Mouse (Mus musculus) MEL (cell line): ENCODE measurements around the gene Bad. TPM values are rescaled to one million over a fixed set of nuclear protein-coding genes. Genes with fewer than 3 reads are reported as not detected.

Experiments used
- DNase-seq: peaks from one replicate; pipeline ENCODE4 v3.0.0; 2011; ENCODE audit warnings: low read depth, low spot score
- H3K27ac ChIP-seq: 2 replicates; pipeline ENCODE4 v1.5.1; 2012; ENCODE audit warnings: low read depth, mild to moderate bottlenecking, control low read depth, low read length, moderate library complexity; ENCODE audit not compliant: control insufficient read depth
- H3K27me3 ChIP-seq, 2 experiments: fragments of 150-350 bp in 1 of 2; sonication (generic) in 1 of 2; 2 replicates each; pipeline ENCODE4 v1.6.1; 2012; ENCODE audit warnings: low read length in 2 of 2, mild to moderate bottlenecking in 2 of 2, improper control_type of control experiment in 1 of 2, moderate library complexity in 1 of 2; ENCODE audit not compliant: insufficient read depth in 2 of 2, control insufficient read depth in 1 of 2
- H3K36me3 ChIP-seq, 2 experiments: 2 replicates each; pipeline ENCODE4 v1.6.1; 2012 to 2014; ENCODE audit warnings: low read length in 2 of 2, improper control_type of control experiment in 1 of 2, inconsistent platforms in 1 of 2, mild to moderate bottlenecking in 1 of 2; ENCODE audit not compliant: insufficient read depth in 2 of 2, control insufficient read depth in 1 of 2
- H3K4me1 ChIP-seq, 2 experiments: fragments of 150-350 bp in 1 of 2; sonication (generic) in 1 of 2; 2 replicates each; pipeline ENCODE4 v1.6.1; 2012; ENCODE audit warnings: low read length in 2 of 2, improper control_type of control experiment in 1 of 2, mild to moderate bottlenecking in 1 of 2; ENCODE audit not compliant: insufficient read depth in 2 of 2, control insufficient read depth in 1 of 2
- H3K4me3 ChIP-seq, 2 experiments: fragments of 150-350 bp in 1 of 2; sonication (generic) in 1 of 2; 2 replicates each; pipeline ENCODE4 v1.5.1; 2012; ENCODE audit warnings: low read depth in 2 of 2, low read length in 2 of 2, mild to moderate bottlenecking in 2 of 2, moderate library complexity in 2 of 2, control low read depth in 1 of 2, improper control_type of control experiment in 1 of 2; ENCODE audit not compliant: control insufficient read depth in 1 of 2, insufficient read depth in 1 of 2
- H3K79me2 ChIP-seq: 2 replicates; pipeline ENCODE4 v1.6.1; 2012; ENCODE audit warnings: mild to moderate bottlenecking, low read length, moderate library complexity; ENCODE audit not compliant: control insufficient read depth, poor library complexity, insufficient read depth
- H3K9ac ChIP-seq: 2 replicates; pipeline ENCODE4 v1.6.1; 2012; ENCODE audit warnings: low read depth, mild to moderate bottlenecking, control low read depth, low read length, moderate library complexity; ENCODE audit not compliant: control insufficient read depth, poor library complexity, severe bottlenecking
- H3K9me3 ChIP-seq: fragments of 150-350 bp; sonication (generic); replicated peaks from 2 replicates; pipeline ENCODE4 v1.6.1; 2012; ENCODE audit warnings: mild to moderate bottlenecking, low read length, improper control_type of control experiment, moderate library complexity; ENCODE audit not compliant: insufficient read depth
- BHLHE40 ChIP-seq: IDR thresholded peaks from 2 replicates; pipeline ENCODE4 v1.6.1; 2012; ENCODE audit warnings: low read depth, mild to moderate bottlenecking, inconsistent platforms, low read length, improper control_type of control experiment, borderline replicate concordance
- CHD1 ChIP-seq: IDR thresholded peaks from 2 replicates; pipeline ENCODE4 v1.6.1; 2012; ENCODE audit warnings: low read depth, mild to moderate bottlenecking, inconsistent platforms, low read length, improper control_type of control experiment
- CHD2 ChIP-seq: IDR thresholded peaks from 2 replicates; pipeline ENCODE4 v1.6.1; 2011; ENCODE audit warnings: low read length, improper control_type of control experiment
- E2F4 ChIP-seq: IDR thresholded peaks from 2 replicates; pipeline ENCODE4 v1.6.1; 2011; ENCODE audit warnings: low read depth, low read length, improper control_type of control experiment, borderline replicate concordance
- ELF1 ChIP-seq: IDR thresholded peaks from 2 replicates; pipeline ENCODE4 v1.6.1; 2014; ENCODE audit warnings: low read depth, mild to moderate bottlenecking, inconsistent platforms, low read length, improper control_type of control experiment, moderate library complexity
- EP300 ChIP-seq, 2 experiments: IDR thresholded peaks; 2 replicates each; pipeline ENCODE4 v1.6.1; 2011; ENCODE audit warnings: improper control_type of control experiment in 2 of 2, low read length in 2 of 2, low read depth in 1 of 2, mild to moderate bottlenecking in 1 of 2
- ETS1 ChIP-seq: IDR thresholded peaks from 2 replicates; pipeline ENCODE4 v1.6.1; 2012; ENCODE audit warnings: low read depth, mild to moderate bottlenecking, inconsistent platforms, low read length, improper control_type of control experiment, moderate library complexity
- GABPA ChIP-seq: IDR thresholded peaks from 2 replicates; pipeline ENCODE4 v1.6.1; 2012; ENCODE audit warnings: low read depth, mild to moderate bottlenecking, inconsistent platforms, low read length, improper control_type of control experiment, moderate library complexity
- KAT2A ChIP-seq: conservative IDR thresholded peaks from 2 replicates; pipeline ENCODE4 v1.6.1; 2012; ENCODE audit warnings: low read depth, low read length, improper control_type of control experiment, inconsistent platforms
- MAX ChIP-seq: IDR thresholded peaks from 2 replicates; pipeline ENCODE4 v1.6.1; 2011; ENCODE audit warnings: low read length, improper control_type of control experiment
- MXI1 ChIP-seq: IDR thresholded peaks from 2 replicates; pipeline ENCODE4 v1.6.1; 2011; ENCODE audit warnings: mild to moderate bottlenecking, low read depth, low read length, improper control_type of control experiment
- NRF1 ChIP-seq: IDR thresholded peaks from 2 replicates; pipeline ENCODE4 v1.6.1; 2014; ENCODE audit warnings: low read depth, mild to moderate bottlenecking, inconsistent platforms, low read length, improper control_type of control experiment, moderate library complexity; ENCODE audit not compliant: poor library complexity, insufficient read depth, severe bottlenecking
- POLR2AphosphoS5 ChIP-seq: IDR thresholded peaks from 2 replicates; pipeline ENCODE4 v1.6.1; 2012; ENCODE audit warnings: low read depth, borderline replicate concordance, mild to moderate bottlenecking, inconsistent platforms, low read length, moderate library complexity, mixed read lengths
- RAD21 ChIP-seq: IDR thresholded peaks from 2 replicates; pipeline ENCODE4 v1.6.1; 2011; ENCODE audit warnings: mild to moderate bottlenecking, low read depth, low read length, improper control_type of control experiment
- RCOR1 ChIP-seq: IDR thresholded peaks from 2 replicates; pipeline ENCODE4 v1.6.1; 2012; ENCODE audit warnings: low read depth, mild to moderate bottlenecking, inconsistent platforms, low read length, improper control_type of control experiment
- SIN3A ChIP-seq: IDR thresholded peaks from 2 replicates; pipeline ENCODE4 v1.6.1; 2012; ENCODE audit warnings: low read length, improper control_type of control experiment, inconsistent platforms
- TAL1 ChIP-seq: IDR thresholded peaks from 2 replicates; pipeline ENCODE4 v1.6.1; 2012; ENCODE audit warnings: mild to moderate bottlenecking, inconsistent platforms, low read length, moderate library complexity, mixed read lengths
- TBP ChIP-seq: IDR thresholded peaks from 2 replicates; pipeline ENCODE4 v1.8.0; 2011; ENCODE audit warnings: low read depth, low read length, improper control_type of control experiment
- USF2 ChIP-seq, 2 experiments: IDR thresholded peaks; 2 replicates each; pipeline ENCODE4 v1.6.1; 2011 to 2012; ENCODE audit warnings: improper control_type of control experiment in 2 of 2, low read length in 2 of 2, borderline replicate concordance in 1 of 2, inconsistent platforms in 1 of 2, low read depth in 1 of 2, mild to moderate bottlenecking in 1 of 2; ENCODE audit not compliant: insufficient read depth in 1 of 2
- ZKSCAN1 ChIP-seq: IDR thresholded peaks from 2 replicates; pipeline ENCODE4 v1.6.1; 2012; ENCODE audit warnings: low read depth, mild to moderate bottlenecking, inconsistent platforms, low read length, improper control_type of control experiment, moderate library complexity
- polyA plus RNA-seq, 2 experiments: library from polyadenylated mRNA; stranded (reverse) in 1 of 2; unstranded in 1 of 2; fragments of >175 nt in 1 of 2; fragments of >200 nt in 1 of 2; gene quantifications; 2 replicates each; pipeline versions ENCODE4 v1.2.1 to v1.2.4; 2012; ENCODE audit warnings: low replicate concordance in 2 of 2, low read depth in 1 of 2; ENCODE audit not compliant: insufficient read length in 2 of 2, insufficient read depth in 1 of 2, missing spikeins in 1 of 2
- total RNA-seq: library from RNA; depleted of rRNA; stranded (reverse); fragments of 300-350 nt; gene quantifications from 2 replicates; pipeline ENCODE4 v1.2.3, GENCODE M21; 2012

Gene Bad
- total and polyA plus RNA-seq, 3 experiments, result 51.7 to 69.7 TPM; not detected in 1

DNA sequence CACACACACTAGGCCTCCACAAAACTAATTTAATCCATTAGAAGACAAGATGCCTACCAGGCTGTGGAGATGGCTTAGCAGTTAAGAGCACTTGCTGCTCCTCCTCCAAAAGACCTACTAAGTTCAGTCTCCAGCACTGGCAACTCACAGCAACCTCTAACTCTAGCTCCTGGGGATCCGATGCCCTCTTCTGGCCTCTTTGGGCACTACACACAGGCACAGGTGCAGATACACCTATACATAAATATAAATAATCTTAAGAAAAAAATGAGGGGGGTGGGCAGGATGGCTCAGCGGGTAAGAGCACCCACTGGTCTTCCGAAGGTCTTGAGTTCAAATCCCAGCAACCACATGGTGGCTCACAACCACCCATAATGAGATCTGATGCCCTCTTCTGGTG is 5.4 kb upstream of the Bad start (continued):
- TF ChIP-seq POLR2AphosphoS5 (no peak), BHLHE40 (no peak), ZKSCAN1 (peak; percentile 93; the same call in 1 of the 2 replicates), SIN3A (no peak), TAL1 (no peak), GABPA (no peak)

- no peak for DNase-seq
- TF ChIP-seq POLR2AphosphoS5, result no peak
- TF ChIP-seq ETS1, result no peak
- TF ChIP-seq NRF1, result no peak
- no peak for TF ChIP-seq RCOR1
- TF ChIP-seq CHD1, result no peak
- no peak for TF ChIP-seq ELF1
- TF ChIP-seq TBP, result no peak
- TF ChIP-seq USF2 (IDR thresholded peaks at IDR 0.05; ENCODE audit: borderline replicate concordance in 1 of 2, insufficient read depth in 1 of 2, low read depth in 1 of 2, low read length in 2 of 2), result no peak
- TF ChIP-seq EP300 (IDR thresholded peaks at IDR 0.05; ENCODE audit: low read depth in 1 of 2, low read length in 2 of 2), result no peak
- no peak for TF ChIP-seq MXI1
- TF ChIP-seq CHD2, result no peak
- no peak for TF ChIP-seq MAX
- no peak for TF ChIP-seq ZKSCAN1
- TF ChIP-seq GABPA, result no peak
- TF ChIP-seq KAT2A, result no peak
- TF ChIP-seq RAD21, result no peak
- no peak for TF ChIP-seq E2F4
- H3K4me1 ChIP-seq, result peaks cover 0 to 8% of the 10 kb centered on the region in 2 experiments; a peak in 2 of 4 replicates
- H3K4me3 ChIP-seq, result no peak overlapping the region
- H3K9ac ChIP-seq, result no peak overlapping the region
- H3K27me3 ChIP-seq, result no peaks in the 10 kb centered on the region
- H3K36me3 ChIP-seq, result peaks cover 0 to 2% of the 10 kb centered on the region in 2 experiments; a peak in 1 of 4 replicates
- no peaks in the 10 kb centered on the region for H3K9me3 ChIP-seq
- H3K79me2 ChIP-seq, result peaks cover 8% of the 10 kb centered on the region; the same call in 1 of the 2 replicates
- H3K27ac ChIP-seq, result no peak overlapping the region
Measured at GRCm38 (mm10) chr19:6937541-6938465, 3.9 kb upstream of the Bad start.
